Mouse (Mus musculus): ENCODE data around the gene Iqgap1. TPM values are rescaled to one million over a fixed set of nuclear protein-coding genes. Genes with fewer than 3 reads are reported as not detected.

Gene Iqgap1
- total RNA-seq, 2 experiments from 2014 or later = 26.0 to 27.3 TPM

DNA sequence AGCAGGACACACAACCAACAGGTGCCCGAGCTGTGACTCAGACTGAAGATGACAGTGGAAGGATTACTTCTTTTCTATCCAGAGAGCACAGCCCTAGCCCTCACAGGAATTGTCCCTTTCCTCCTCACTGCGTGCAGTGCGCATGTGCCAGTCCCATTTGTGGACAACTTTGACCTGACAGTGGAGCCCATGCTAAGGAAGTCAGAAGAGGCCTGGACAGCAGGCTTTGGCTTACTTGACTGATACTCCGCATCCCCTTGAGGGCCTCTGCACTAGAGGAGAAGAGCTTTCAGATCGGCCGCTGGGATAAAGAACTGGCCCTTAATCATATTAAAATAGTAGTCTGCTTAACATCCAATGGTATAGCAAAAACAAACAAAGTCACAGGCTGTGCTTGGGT lies 154.9 kb downstream of the Iqgap1 start:
- no peak for TF ChIP-seq CTCF (IDR thresholded peaks at IDR 0.05)
- Histone ChIP-seq H3K27ac (no peak overlapping the region), H3K4me3 (no peak overlapping the region)
- no peak for DNase-seq (ENCODE audit: extremely low spot score in 1 of 2, low spot score in 2 of 2)
- intact Hi-C loops (cut with DNase I) = no loop called here

DNA sequence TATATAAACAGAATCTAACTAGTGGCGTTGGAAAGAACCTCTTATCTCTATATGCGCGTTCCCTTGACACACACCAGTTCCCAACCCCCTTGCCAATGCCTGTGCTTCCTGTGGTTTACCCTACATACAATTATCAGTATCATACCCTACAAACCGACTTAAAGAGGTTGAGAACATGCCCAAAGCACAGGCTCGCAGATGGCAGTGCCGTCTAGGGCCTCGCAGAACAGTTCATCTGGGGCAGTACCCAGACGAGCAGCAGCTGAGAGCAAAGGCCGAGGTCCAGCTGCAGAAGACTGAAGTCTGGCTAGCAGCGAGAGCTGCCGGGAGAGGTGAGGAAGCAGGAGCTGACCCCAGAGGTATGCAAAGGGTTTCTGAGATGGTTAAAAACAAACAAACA lies 158.6 kb downstream of the Iqgap1 start:
- H3K4me3 ChIP-seq = no peak overlapping the region
- intact Hi-C loops (cut with DNase I) = no loop called here
- DNase-seq (ENCODE audit: extremely low spot score in 1 of 2, low spot score in 2 of 2) = no peak
- H3K27ac ChIP-seq = no peak overlapping the region
- no peak for TF ChIP-seq CTCF (IDR thresholded peaks at IDR 0.05)

DNA sequence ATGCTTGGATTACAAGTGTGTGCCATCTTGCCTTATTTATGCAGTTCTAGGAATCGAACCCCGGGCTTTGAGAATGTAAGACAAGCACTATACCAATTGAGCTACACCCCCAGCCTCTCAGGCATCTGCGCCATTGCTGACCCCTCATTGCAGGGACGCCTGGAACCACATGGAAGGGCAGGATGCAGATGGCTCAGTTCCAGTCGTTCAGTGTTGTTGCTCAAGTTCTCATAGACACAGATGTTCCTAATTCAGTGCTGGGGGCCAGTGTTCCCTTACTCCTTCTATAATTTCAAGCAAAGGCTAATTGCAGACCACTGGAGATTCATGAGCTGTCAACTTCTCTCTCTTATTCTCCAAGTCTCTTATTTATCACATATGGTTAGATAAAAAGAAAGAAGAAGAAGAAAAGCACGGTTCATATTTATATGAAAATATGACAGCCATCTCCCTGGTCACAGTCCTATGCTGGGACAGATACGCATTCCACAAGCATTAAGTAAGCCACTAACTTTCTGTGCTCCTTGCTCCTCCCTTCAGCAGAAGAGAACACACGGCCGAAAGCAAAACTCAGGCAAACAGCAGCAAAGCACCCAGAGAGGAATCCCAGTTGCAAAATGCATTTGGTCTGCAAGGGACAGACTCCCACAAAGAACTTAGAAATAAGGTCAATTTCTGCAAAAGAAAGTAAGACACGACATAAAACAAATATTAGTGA lies 159.4 kb downstream of the Iqgap1 start:
- H3K27ac ChIP-seq = no peak overlapping the region
- TF ChIP-seq CTCF (IDR thresholded peaks at IDR 0.05) = no peak
- intact Hi-C loops (cut with DNase I) = no loop called here
- DNase-seq (ENCODE audit: extremely low spot score in 1 of 2, low spot score in 2 of 2) = no peak
- H3K4me3 ChIP-seq = no peak overlapping the region

Other genes with a start within 250 kb of the Iqgap1 start
- gene Crtc3, start 137.1 kb downstream of the Iqgap1 start, total RNA-seq (2021) = 10 to 100 TPM; 14.9 to 16.5 TPM
- 10 to 100 TPM; 15.9 to 16.5 TPM for gene Zscan2, start 34.9 kb upstream of the Iqgap1 start, total RNA-seq (2021)
- 10 to 100 TPM; 23.3 to 25.6 TPM for gene Wdr73, start 75.3 kb upstream of the Iqgap1 start, total RNA-seq (2021)
- gene Nmb, start 79.1 kb upstream of the Iqgap1 start, total RNA-seq (2021) = 1 to 10 TPM; 4.5 to 6.7 TPM
- gene Sec11a, start 121.8 kb upstream of the Iqgap1 start, total RNA-seq (2021) = 10 to 100 TPM; 49.0 to 51.3 TPM
- 10 to 100 TPM; 22.3 to 24.1 TPM for gene Zfp592, start 167.7 kb upstream of the Iqgap1 start, total RNA-seq (2021)
- gene Alpk3, start 231.6 kb upstream of the Iqgap1 start, total RNA-seq (2021) = under 1 TPM; 0.30 to 0.54 TPM

Measured in left cerebral cortex, adult 2 months (tissue).